Mouse (Mus musculus) forebrain, embryonic 12.5 days (tissue): ENCODE data around the gene Otulinl. TPM values are rescaled to one million over a fixed set of nuclear protein-coding genes. Genes with fewer than 3 reads are reported as not detected.

Experiments used
- ATAC-seq: fragments of 200-750 bp; cut with Nextera tagmentation; 2 replicates; pipeline ENCODE4 v1.8.0; 2017; ENCODE audit warnings: moderate TSS enrichment; ENCODE audit not compliant: low FRiP score
- H3K27ac ChIP-seq: fragments of 300-500 bp; sonication (generic); 2 replicates; pipeline ENCODE4 v1.5.1; 2016; ENCODE audit warnings: mild to moderate bottlenecking
- H3K27me3 ChIP-seq: fragments of 300-500 bp; sonication (generic); 2 replicates; pipeline ENCODE4 v1.6.1; 2016; ENCODE audit warnings: mild to moderate bottlenecking
- H3K36me3 ChIP-seq: fragments of 300-500 bp; sonication (generic); replicated peaks from 2 replicates; pipeline ENCODE4 v1.6.1; 2016; ENCODE audit warnings: mild to moderate bottlenecking
- H3K4me1 ChIP-seq: fragments of 300-500 bp; sonication (generic); 2 replicates; pipeline ENCODE4 v1.6.1; 2016
- H3K4me2 ChIP-seq: fragments of 300-500 bp; sonication (generic); 2 replicates; pipeline ENCODE4 v1.6.1; 2016; ENCODE audit warnings: mild to moderate bottlenecking, moderate library complexity
- H3K4me3 ChIP-seq: fragments of 300-500 bp; sonication (generic); replicated peaks from 2 replicates; pipeline ENCODE4 v1.5.1; 2016; ENCODE audit warnings: mild to moderate bottlenecking
- H3K9ac ChIP-seq: fragments of 300-500 bp; sonication (generic); 2 replicates; pipeline ENCODE4 v1.6.1; 2016; ENCODE audit warnings: mild to moderate bottlenecking
- H3K9me3 ChIP-seq: fragments of 300-500 bp; sonication (generic); 2 replicates; pipeline ENCODE4 v1.6.1; 2016
- WGBS: fragments of 180-500 bp; shearing (Covaris S2); methylation state at CpG from one replicate; pipeline ENCODE4 v1.1.7; 2016; 5-methylcytosine and 5-hydroxymethylcytosine counted together
- polyA plus RNA-seq: library from polyadenylated mRNA; unstranded; fragments of >200 nt; fragmentation: Nextera tagmentation; extraction: Ambion mirVana; gene quantifications from 2 replicates; pipeline ENCODE4 v1.2.1, GENCODE M21; 2016

Gene Otulinl
- polyA plus RNA-seq, 1 experiment from 2014 or later, result 5.8 TPM

GRCm38 (mm10) chr15:27702031-27702971, 20.9 kb upstream of the Otulinl start:
- no peak overlapping the region for H3K4me3 ChIP-seq
- 48% methylated on average over 11 of the region's 11 CpGs for WGBS
- no peak for ATAC-seq
- H3K9me3 ChIP-seq, result no peaks in the 10 kb centered on the region
- no peaks in the 10 kb centered on the region for H3K36me3 ChIP-seq
- H3K4me1 ChIP-seq, result peaks cover 18% of the 10 kb centered on the region
- no peak overlapping the region for H3K27ac ChIP-seq
- H3K4me2 ChIP-seq, result no peak overlapping the region
- no peaks in the 10 kb centered on the region for H3K27me3 ChIP-seq
- H3K9ac ChIP-seq, result no peak overlapping the region

GRCm38 (mm10) chr15:27697632-27698031, 16.3 kb upstream of the Otulinl start:
- Histone ChIP-seq H3K9ac (no peak overlapping the region), H3K36me3 (no peaks in the 10 kb centered on the region), H3K9me3 (no peaks in the 10 kb centered on the region), H3K4me1 (peaks cover 7% of the 10 kb centered on the region; the same call in 1 of the 2 replicates), H3K27ac (no peak overlapping the region), H3K4me3 (no peak overlapping the region), H3K27me3 (no peaks in the 10 kb centered on the region), H3K4me2 (no peak overlapping the region)
- no peak for ATAC-seq
- WGBS, result 93% methylated on average over 5 of the region's 5 CpGs

- Histone ChIP-seq H3K27ac (no peak overlapping the region), H3K4me2 (no peak overlapping the region), H3K36me3 (no peaks in the 10 kb centered on the region), H3K27me3 (no peaks in the 10 kb centered on the region), H3K4me3 (no peak overlapping the region), H3K9me3 (no peaks in the 10 kb centered on the region), H3K4me1 (no peaks in the 10 kb centered on the region), H3K9ac (no peak overlapping the region)
- ATAC-seq, result no peak
- 96% methylated on average over 10 of the region's 10 CpGs for WGBS
Measured at GRCm38 (mm10) chr15:27693235-27693634, 11.9 kb upstream of the Otulinl start.

GRCm38 (mm10) chr15:27692161-27692560, 10.8 kb upstream of the Otulinl start:
- WGBS, result 73% methylated on average over 7 of the region's 7 CpGs
- H3K9me3 ChIP-seq, result no peaks in the 10 kb centered on the region
- no peaks in the 10 kb centered on the region for H3K4me1 ChIP-seq
- H3K36me3 ChIP-seq, result no peaks in the 10 kb centered on the region
- ATAC-seq, result no peak
- H3K9ac ChIP-seq, result no peak overlapping the region
- H3K27ac ChIP-seq, result no peak overlapping the region
- H3K4me2 ChIP-seq, result no peak overlapping the region
- H3K4me3 ChIP-seq, result no peak overlapping the region
- H3K27me3 ChIP-seq, result no peaks in the 10 kb centered on the region

- Histone ChIP-seq H3K36me3 (no peaks in the 10 kb centered on the region), H3K4me1 (no peaks in the 10 kb centered on the region), H3K9me3 (no peaks in the 10 kb centered on the region), H3K9ac (no peak overlapping the region), H3K4me2 (no peak overlapping the region), H3K4me3 (no peak overlapping the region), H3K27ac (no peak overlapping the region), H3K27me3 (no peaks in the 10 kb centered on the region)
- 84% methylated on average over 7 of the region's 7 CpGs for WGBS
- ATAC-seq, result no peak
Measured at GRCm38 (mm10) chr15:27691213-27691612, 9.8 kb upstream of the Otulinl start.

- Histone ChIP-seq H3K4me2 (no peak overlapping the region), H3K27me3 (peaks cover 5% of the 10 kb centered on the region; the same call in 1 of the 2 replicates), H3K27ac (no peak overlapping the region), H3K36me3 (no peaks in the 10 kb centered on the region), H3K4me1 (no peaks in the 10 kb centered on the region), H3K9ac (no peak overlapping the region), H3K4me3 (no peak overlapping the region), H3K9me3 (no peaks in the 10 kb centered on the region)
- ATAC-seq, result no peak
- 85% methylated on average over 9 of the region's 9 CpGs for WGBS
Measured at GRCm38 (mm10) chr15:27688041-27688651, 6.8 kb upstream of the Otulinl start.

- ATAC-seq, result no peak
- no peaks in the 10 kb centered on the region for H3K36me3 ChIP-seq
- WGBS, result 87% methylated on average over 7 of the region's 7 CpGs
- peaks cover 9% of the 10 kb centered on the region for H3K4me1 ChIP-seq
- H3K9me3 ChIP-seq, result no peaks in the 10 kb centered on the region
- H3K9ac ChIP-seq, result no peak overlapping the region
- no peak overlapping the region for H3K4me3 ChIP-seq
- H3K4me2 ChIP-seq, result no peak overlapping the region
- peaks cover 13% of the 10 kb centered on the region for H3K27me3 ChIP-seq
- H3K27ac ChIP-seq, result no peak overlapping the region
Measured at GRCm38 (mm10) chr15:27684813-27685212, 3.4 kb upstream of the Otulinl start.

GRCm38 (mm10) chr15:27683206-27683605, 1.8 kb upstream of the Otulinl start:
- Histone ChIP-seq H3K27me3 (peaks cover 17% of the 10 kb centered on the region), H3K4me2 (no peak overlapping the region), H3K27ac (no peak overlapping the region), H3K4me3 (no peak overlapping the region), H3K9me3 (no peaks in the 10 kb centered on the region), H3K36me3 (no peaks in the 10 kb centered on the region), H3K4me1 (peaks cover 9% of the 10 kb centered on the region), H3K9ac (no peak overlapping the region)
- WGBS, result 95% methylated on average over 1 of the region's 1 CpGs
- no peak for ATAC-seq

GRCm38 (mm10) chr15:27682619-27683018, 1.2 kb upstream of the Otulinl start:
- peaks cover 17% of the 10 kb centered on the region for H3K27me3 ChIP-seq
- H3K27ac ChIP-seq, result no peak overlapping the region
- no peak overlapping the region for H3K9ac ChIP-seq
- no peaks in the 10 kb centered on the region for H3K9me3 ChIP-seq
- H3K4me1 ChIP-seq, result peaks cover 9% of the 10 kb centered on the region
- no peaks in the 10 kb centered on the region for H3K36me3 ChIP-seq
- no peak for ATAC-seq
- WGBS, result 43% methylated on average over 9 of the region's 9 CpGs
- H3K4me3 ChIP-seq, result no peak overlapping the region
- H3K4me2 ChIP-seq, result no peak overlapping the region

GRCm38 (mm10) chr15:27680997-27681396, 382 bp downstream of the Otulinl start:
- no peaks in the 10 kb centered on the region for H3K9me3 ChIP-seq
- no peak for ATAC-seq
- H3K4me1 ChIP-seq, result peaks cover 19% of the 10 kb centered on the region
- 0 out of 2 replicates have a peak overlapping the region, but pooled peaks have one; percentile 25 for H3K27ac ChIP-seq
- peak overlapping the region; percentile 69 for H3K4me3 ChIP-seq
- peak overlapping the region; percentile 85 for H3K4me2 ChIP-seq
- peaks cover 17% of the 10 kb centered on the region for H3K27me3 ChIP-seq
- H3K36me3 ChIP-seq, result no peaks in the 10 kb centered on the region
- peak overlapping the region; percentile 71 for H3K9ac ChIP-seq
- WGBS, result 2% methylated on average over 28 of the region's 28 CpGs

GRCm38 (mm10) chr15:27678511-27678910, 2.9 kb downstream of the Otulinl start:
- no peak overlapping the region for H3K4me2 ChIP-seq
- H3K4me1 ChIP-seq, result peaks cover 20% of the 10 kb centered on the region
- H3K27ac ChIP-seq, result no peak overlapping the region
- no peaks in the 10 kb centered on the region for H3K36me3 ChIP-seq
- H3K4me3 ChIP-seq, result no peak overlapping the region
- H3K27me3 ChIP-seq, result peaks cover 16% of the 10 kb centered on the region
- 82% methylated on average over 9 of the region's 9 CpGs for WGBS
- H3K9me3 ChIP-seq, result no peaks in the 10 kb centered on the region
- H3K9ac ChIP-seq, result no peak overlapping the region
- no peak for ATAC-seq

- H3K4me1 ChIP-seq, result peaks cover 20% of the 10 kb centered on the region
- WGBS, result 89% methylated on average over 6 of the region's 6 CpGs
- H3K36me3 ChIP-seq, result no peaks in the 10 kb centered on the region
- no peaks in the 10 kb centered on the region for H3K9me3 ChIP-seq
- no peak for ATAC-seq
- H3K9ac ChIP-seq, result no peak overlapping the region
- peaks cover 13% of the 10 kb centered on the region for H3K27me3 ChIP-seq
- no peak overlapping the region for H3K4me2 ChIP-seq
- H3K27ac ChIP-seq, result no peak overlapping the region
- H3K4me3 ChIP-seq, result no peak overlapping the region
Measured at GRCm38 (mm10) chr15:27677801-27678200, 3.6 kb downstream of the Otulinl start.
